Mouse (Mus musculus) brain, embryonic 14.5 days (tissue): Measurements from ENCODE around the gene Acvrl1.

Source experiments
- CTCF ChIP-seq: fragments of 200-500 bp; IDR thresholded peaks from 2 replicates; pipeline ENCODE4 v1.5.1; 2012; ENCODE audit warnings: inconsistent platforms, mild to moderate bottlenecking, moderate library complexity, borderline replicate concordance; ENCODE audit not compliant: insufficient read depth, insufficient read length; ENCODE audit errors: extremely low read depth
- POLR2A ChIP-seq: fragments of 200-500 bp; IDR thresholded peaks from 2 replicates; pipeline ENCODE4 v1.6.1; 2012; ENCODE audit warnings: mild to moderate bottlenecking, inconsistent platforms, borderline replicate concordance; ENCODE audit not compliant: poor library complexity, insufficient read depth, insufficient read length, severe bottlenecking; ENCODE audit errors: extremely low read depth

- TF ChIP-seq CTCF (no peak), POLR2A (no peak)
These were observed 41.4 kb upstream of the Acvrl1 start for GRCm38 (mm10) chr15:101086956-101087355.
